Mouse (Mus musculus) spleen, adult 2 months (tissue): Measurements from ENCODE around the gene Tusc1. TPM values are rescaled to one million over a fixed set of nuclear protein-coding genes. Genes with fewer than 3 reads are reported as not detected.

Experiments
- DNase-seq, 2 experiments: peaks; one replicate each; pipeline versions ENCODE4 v3.0.0 to v3.0.0-alpha.2; 2012 to 2021; ENCODE audit warnings: low spot score in 2 of 2, low read depth in 1 of 2
- H3K27ac ChIP-seq: fragments of 200-500 bp; 2 replicates; pipeline ENCODE4 v1.5.1; 2012; ENCODE audit warnings: low read length, inconsistent platforms; ENCODE audit not compliant: insufficient read depth
- H3K27me3 ChIP-seq: fragments of 200-500 bp; 2 replicates; pipeline ENCODE4 v1.6.1; 2012; ENCODE audit warnings: mild to moderate bottlenecking, moderate library complexity, low read length, inconsistent platforms; ENCODE audit not compliant: control insufficient read depth, insufficient read depth
- H3K36me3 ChIP-seq: fragments of 200-500 bp; 2 replicates; pipeline ENCODE4 v1.6.1; 2012; ENCODE audit warnings: mild to moderate bottlenecking, low read length, inconsistent platforms; ENCODE audit not compliant: control insufficient read depth, insufficient read depth
- H3K4me1 ChIP-seq: fragments of 200-500 bp; 2 replicates; pipeline ENCODE4 v1.6.1; 2011; ENCODE audit warnings: inconsistent platforms; ENCODE audit not compliant: control insufficient read depth, insufficient read depth, insufficient read length
- H3K4me3 ChIP-seq: fragments of 200-500 bp; 2 replicates; pipeline ENCODE4 v1.5.1; 2011; ENCODE audit warnings: mild to moderate bottlenecking, inconsistent platforms; ENCODE audit not compliant: insufficient read depth, insufficient read length; ENCODE audit errors: extremely low read depth
- CTCF ChIP-seq: fragments of 200-500 bp; IDR thresholded peaks from 2 replicates; pipeline ENCODE4 v1.5.1; 2011; ENCODE audit warnings: mild to moderate bottlenecking, inconsistent platforms; ENCODE audit not compliant: insufficient read depth, insufficient read length, insufficient replicate concordance; ENCODE audit errors: extremely low read depth
- POLR2A ChIP-seq: fragments of 200-500 bp; IDR thresholded peaks from 2 replicates; pipeline ENCODE4 v1.6.1; 2011; ENCODE audit warnings: low read depth, low read length, inconsistent platforms
- WGBS: fragments of 180-500 bp; shearing (Covaris S2); methylation state at CpG from one replicate; pipeline ENCODE4 v1.1.7; 2018; 5-methylcytosine and 5-hydroxymethylcytosine counted together
- polyA plus RNA-seq: library from polyadenylated mRNA; depleted of rRNA; stranded (reverse); fragments of >200 nt; gene quantifications from 2 replicates; pipeline ENCODE4 v1.2.3, GENCODE M21; 2012; rRNA removed

The Tusc1 gene
- 5.6 and 10.8 TPM in 2 replicates for polyA plus RNA-seq

DNA sequence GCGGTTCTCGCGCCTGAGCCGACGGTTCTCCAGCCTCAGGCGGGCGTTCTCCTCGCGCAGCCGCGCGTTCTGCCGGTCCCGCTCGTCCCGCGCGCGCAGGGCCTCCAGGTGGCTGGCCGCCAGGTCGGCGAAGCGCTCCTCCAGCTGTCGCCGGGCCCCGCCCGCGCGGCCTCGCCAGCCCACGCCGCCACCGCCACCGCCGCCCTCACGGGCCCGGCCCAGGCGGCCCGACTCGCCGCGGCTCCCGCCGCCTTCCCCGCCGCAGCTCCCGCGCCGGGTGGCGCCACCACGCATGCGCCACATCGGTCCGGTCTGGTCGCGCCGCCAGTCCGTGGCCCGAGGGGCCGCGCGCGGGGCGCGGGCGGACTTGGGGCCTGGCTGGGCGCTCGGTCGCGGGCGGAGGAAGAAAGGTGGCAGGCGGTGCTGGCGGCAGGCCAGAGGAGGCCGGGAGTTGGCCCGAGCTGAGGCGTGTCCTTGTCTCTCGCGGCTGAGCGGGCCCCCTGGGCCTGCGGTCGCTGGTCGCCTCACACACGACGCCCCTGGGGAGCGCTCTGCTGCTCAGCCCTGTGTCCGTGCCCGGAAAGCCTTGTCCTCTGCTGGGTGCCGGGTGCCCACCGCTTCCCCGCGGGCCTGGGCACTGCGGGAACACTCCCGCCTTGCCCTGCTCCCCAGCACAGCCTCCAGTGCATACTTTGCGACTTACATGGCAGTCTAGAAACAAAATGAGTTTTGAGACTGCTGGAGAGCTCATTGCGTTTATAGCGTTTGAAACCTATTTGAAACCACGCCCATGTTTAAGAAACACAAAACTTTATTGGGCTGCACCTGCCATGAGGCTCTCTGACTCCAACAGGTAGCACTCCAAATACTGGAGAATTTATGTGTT is at the start of gene Tusc1:
Gene Tusc1 (minus strand): TSS at position 394 of the 886 bp plus-strand sequence.
- under 1% methylated on average over 93 of the region's 97 CpGs for WGBS
- DNase-seq = peak in 1 of 2 experiments; percentile 63

GRCm38 (mm10) chr4:93352930-93353329 is 17.6 kb upstream of the Tusc1 start:
- no peak for DNase-seq
- no peaks in the 10 kb centered on the region for H3K4me1 ChIP-seq
- no peaks in the 10 kb centered on the region for H3K36me3 ChIP-seq
- no peaks in the 10 kb centered on the region for H3K27me3 ChIP-seq
- WGBS = 46% methylated on average over 2 of the region's 2 CpGs
- no peak overlapping the region for H3K27ac ChIP-seq
- TF ChIP-seq CTCF (no peak), POLR2A (no peak)
- H3K4me3 ChIP-seq = no peak overlapping the region

More for the DNA sequence above, at the start of gene Tusc1:
- Histone ChIP-seq H3K36me3 (no peaks in the 10 kb centered on the region), H3K4me1 (peaks cover 2% of the 10 kb centered on the region; the same call in 1 of the 2 replicates), H3K4me3 (peak within 1 kb of the TSS; percentile 74), H3K27me3 (no peaks in the 10 kb centered on the region), H3K27ac (peak within 1 kb of the TSS; percentile 89)
- TF ChIP-seq CTCF (no peak), POLR2A (no peak)

DNA sequence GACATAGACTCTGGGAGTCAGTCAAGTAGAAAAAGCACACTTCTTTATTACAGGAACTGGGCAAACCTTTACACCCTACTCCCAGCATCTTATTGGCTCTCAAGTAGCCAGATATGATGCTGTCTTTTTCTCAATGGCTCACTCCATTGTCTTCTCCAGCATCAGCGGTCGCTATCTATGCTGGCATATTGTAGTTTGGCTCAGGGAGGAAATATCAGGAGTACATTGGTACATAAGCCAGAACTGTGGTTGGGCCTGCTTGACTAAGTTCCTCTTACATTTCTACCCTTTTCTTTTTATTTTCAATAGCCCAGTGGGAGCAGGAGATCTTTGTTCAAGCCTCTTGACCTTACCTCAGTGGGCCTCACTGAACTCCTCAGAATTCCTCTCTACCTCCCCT is 9.0 kb upstream of the Tusc1 start:
- no peaks in the 10 kb centered on the region for H3K4me1 ChIP-seq
- H3K4me3 ChIP-seq = no peak overlapping the region
- WGBS = 83% methylated on average over 2 of the region's 2 CpGs
- H3K27ac ChIP-seq = no peak overlapping the region
- TF ChIP-seq POLR2A (no peak), CTCF (no peak)
- no peaks in the 10 kb centered on the region for H3K27me3 ChIP-seq
- H3K36me3 ChIP-seq = no peaks in the 10 kb centered on the region
- DNase-seq = no peak

- Histone ChIP-seq H3K27ac (no peak overlapping the region), H3K4me1 (no peaks in the 10 kb centered on the region), H3K4me3 (no peak overlapping the region), H3K27me3 (no peaks in the 10 kb centered on the region), H3K36me3 (no peaks in the 10 kb centered on the region)
- DNase-seq = no peak
- TF ChIP-seq POLR2A = no peak
- no peak for TF ChIP-seq CTCF
Measured at GRCm38 (mm10) chr4:93341568-93341967, 6.3 kb upstream of the Tusc1 start.

DNA sequence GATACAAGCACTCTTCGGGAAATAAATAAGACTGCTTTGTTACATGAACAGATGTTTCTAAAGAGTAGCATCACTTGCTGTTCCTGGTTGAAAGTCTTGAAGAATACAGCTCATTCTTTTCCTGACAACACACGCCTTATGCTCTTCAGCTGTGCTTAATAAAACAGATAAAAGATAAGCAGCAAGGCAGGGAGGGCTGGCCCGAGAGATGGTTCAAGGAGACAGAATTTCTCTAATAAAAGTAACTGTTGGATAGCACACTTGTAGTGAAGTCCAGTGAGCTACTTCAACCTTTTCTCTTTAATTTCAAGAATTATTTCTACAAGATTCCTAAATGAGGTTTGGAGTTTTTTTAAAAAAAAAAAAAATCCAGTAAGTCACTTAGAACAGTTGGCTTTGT is 2.7 kb upstream of the Tusc1 start:
- no peak overlapping the region for H3K27ac ChIP-seq
- peaks cover 2% of the 10 kb centered on the region; the same call in 1 of the 2 replicates for H3K4me1 ChIP-seq
- 84% methylated on average over 3 of the region's 3 CpGs for WGBS
- no peak for DNase-seq
- H3K27me3 ChIP-seq = no peaks in the 10 kb centered on the region
- no peak overlapping the region for H3K4me3 ChIP-seq
- H3K36me3 ChIP-seq = no peaks in the 10 kb centered on the region
- TF ChIP-seq CTCF (no peak), POLR2A (no peak)

GRCm38 (mm10) chr4:93334636-93335117 is 634 bp downstream of the Tusc1 start:
- peak in 1 of 2 experiments; percentile 70 for DNase-seq
- Histone ChIP-seq H3K27me3 (no peaks in the 10 kb centered on the region), H3K4me1 (peaks cover 2% of the 10 kb centered on the region; the same call in 1 of the 2 replicates), H3K4me3 (peak overlapping the region; percentile 74), H3K36me3 (no peaks in the 10 kb centered on the region), H3K27ac (peak overlapping the region; percentile 89)
- under 1% methylated on average over 49 of the region's 49 CpGs for WGBS
- TF ChIP-seq CTCF (no peak), POLR2A (no peak)

DNA sequence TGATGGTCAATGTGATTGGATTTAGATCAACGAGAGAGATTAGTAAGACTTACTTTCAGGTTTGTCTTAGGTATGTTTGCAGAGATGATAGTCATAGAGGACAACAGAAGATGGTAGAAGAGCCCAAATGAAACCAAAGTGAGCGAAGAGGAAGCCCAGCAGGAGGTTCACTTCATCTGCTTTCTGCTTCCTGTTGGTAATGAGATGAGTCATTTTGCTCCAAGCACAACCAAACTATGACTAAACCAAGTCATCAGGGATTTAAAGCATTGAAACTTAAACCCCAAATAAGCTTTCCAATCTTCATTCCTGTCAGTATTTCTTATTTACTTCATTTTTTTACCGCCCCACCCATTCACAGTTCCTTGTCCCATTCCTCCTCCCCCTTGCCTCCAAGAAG is 27.8 kb downstream of the Tusc1 start:
- no peak overlapping the region for H3K4me3 ChIP-seq
- no peak for DNase-seq
- TF ChIP-seq CTCF = no peak
- TF ChIP-seq POLR2A = no peak
- H3K4me1 ChIP-seq = no peaks in the 10 kb centered on the region
- 80% methylated on average over 3 of the region's 3 CpGs for WGBS
- H3K27me3 ChIP-seq = no peaks in the 10 kb centered on the region
- H3K36me3 ChIP-seq = no peaks in the 10 kb centered on the region
- no peak overlapping the region for H3K27ac ChIP-seq
